Mouse (Mus musculus) limb, embryonic 15.5 days (tissue): ENCODE results near the gene Tnrc6a. TPM values are rescaled to one million over a fixed set of nuclear protein-coding genes. Genes with fewer than 3 reads are reported as not detected.

Source experiments
- polyA plus RNA-seq: library from polyadenylated mRNA; unstranded; fragments of >200 nt; fragmentation: Nextera tagmentation; extraction: Ambion mirVana; gene quantifications from 2 replicates; pipeline ENCODE4 v1.2.1, GENCODE M21; 2015

Tnrc6a gene
- polyA plus RNA-seq, 1 experiment from 2014 or later: 43.5 TPM

Other genes starting within 250 kb of the Tnrc6a start
- gene Rbbp6, start 158.2 kb upstream of the Tnrc6a start, polyA plus RNA-seq: 22.9 and 24.4 TPM in 2 replicates
- not detected in 2 replicates for gene Slc5a11, start 90.9 kb downstream of the Tnrc6a start, polyA plus RNA-seq
- 41.1 and 42.8 TPM in 2 replicates for gene Lcmt1, start 245.9 kb downstream of the Tnrc6a start, polyA plus RNA-seq
- 19.6 and 21.9 TPM in 2 replicates for gene Arhgap17, start 246.0 kb downstream of the Tnrc6a start, polyA plus RNA-seq